Mouse (Mus musculus): ENCODE measurements at regions not wholly inside any gene's neighbourhood (a gene's known extent, or its start where the extent isn't known, plus 50 kb on each side); places are given as distances from the start of the nearest gene placed in this dataset.

GRCm38 (mm10) chr3:136611682-136612081 is 58.2 kb upstream of the Ppp3ca start:
- no peak for DNase-seq (ENCODE audit: low spot score)

GRCm38 (mm10) chr3:136610556-136610924 is 59.4 kb upstream of the Ppp3ca start:
- DNase-seq (ENCODE audit: low spot score), result no peak

GRCm38 (mm10) chr3:136609855-136610555 is 59.9 kb upstream of the Ppp3ca start:
- no peak for DNase-seq (ENCODE audit: low spot score)

- no peak for DNase-seq (ENCODE audit: low spot score)
These were observed 68.2 kb upstream of the Ppp3ca start for GRCm38 (mm10) chr3:136601706-136602105.

GRCm38 (mm10) chr3:136583937-136584336 is 86.0 kb upstream of the Ppp3ca start:
- no peak for DNase-seq (ENCODE audit: low spot score)

DNA sequence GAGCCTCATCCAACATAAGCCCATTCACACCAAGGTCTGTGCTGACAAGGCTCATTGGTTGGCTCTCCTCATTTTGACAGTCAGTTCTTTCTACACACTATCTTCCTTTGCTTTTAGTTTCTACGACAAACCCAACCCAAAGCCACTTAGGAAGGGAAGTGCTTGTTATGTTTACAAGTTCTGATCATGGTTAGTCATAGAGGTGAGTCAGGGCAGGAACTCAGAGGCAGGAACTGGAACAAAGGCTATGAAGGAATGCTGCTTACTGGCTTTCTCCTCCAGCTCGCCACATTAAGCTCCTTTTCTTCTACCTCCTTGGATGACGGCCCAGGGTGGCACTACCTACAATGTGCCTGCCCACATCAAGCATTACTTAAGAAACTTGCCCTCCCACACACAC is 91.9 kb upstream of the Ppp3ca start:
- no peak for DNase-seq (ENCODE audit: low spot score)

DNA sequence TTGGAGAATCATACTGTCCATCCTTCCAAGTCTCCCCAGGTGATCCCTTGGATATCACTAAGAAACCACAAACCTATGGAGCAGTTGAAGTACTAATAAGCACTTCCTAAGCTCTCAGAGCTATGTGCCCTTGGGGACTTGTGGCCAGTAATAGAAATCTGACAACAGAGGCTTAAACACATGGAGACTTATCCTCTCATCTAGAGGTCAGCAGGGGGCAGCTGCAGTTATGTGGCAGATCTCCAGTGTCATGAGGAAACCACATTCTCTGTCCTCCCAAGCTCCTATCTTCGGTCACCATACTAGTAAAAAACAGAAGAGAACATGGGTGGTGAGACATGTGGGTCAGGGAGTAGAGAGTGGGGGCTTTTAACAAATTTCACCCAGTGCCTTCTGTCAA is 99.4 kb upstream of the Ppp3ca start:
- no peak for DNase-seq (ENCODE audit: low spot score)

GRCm38 (mm10) chr3:136556488-136556887 is 113.4 kb upstream of the Ppp3ca start:
- no peak for DNase-seq (ENCODE audit: low spot score)

DNA sequence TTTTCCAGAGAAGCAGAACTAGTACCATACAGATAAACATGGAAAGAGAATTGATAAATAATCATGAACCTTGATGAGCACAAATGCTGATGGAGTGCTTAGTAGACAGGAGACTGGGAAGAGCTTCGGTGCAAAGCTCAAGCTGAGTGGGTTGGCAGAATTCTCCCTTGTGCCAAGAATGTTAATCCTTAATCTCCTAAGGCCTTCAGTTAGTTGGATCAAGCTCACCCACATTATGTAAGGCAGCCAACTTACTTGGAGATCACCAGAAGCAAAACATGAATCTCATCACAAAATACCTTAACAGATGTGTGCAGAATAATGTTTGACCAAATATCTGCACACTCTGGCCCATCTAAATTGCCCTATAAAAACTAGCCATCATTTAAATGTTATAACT is 120.5 kb upstream of the Ppp3ca start:
- no peak for DNase-seq (ENCODE audit: low spot score)

DNA sequence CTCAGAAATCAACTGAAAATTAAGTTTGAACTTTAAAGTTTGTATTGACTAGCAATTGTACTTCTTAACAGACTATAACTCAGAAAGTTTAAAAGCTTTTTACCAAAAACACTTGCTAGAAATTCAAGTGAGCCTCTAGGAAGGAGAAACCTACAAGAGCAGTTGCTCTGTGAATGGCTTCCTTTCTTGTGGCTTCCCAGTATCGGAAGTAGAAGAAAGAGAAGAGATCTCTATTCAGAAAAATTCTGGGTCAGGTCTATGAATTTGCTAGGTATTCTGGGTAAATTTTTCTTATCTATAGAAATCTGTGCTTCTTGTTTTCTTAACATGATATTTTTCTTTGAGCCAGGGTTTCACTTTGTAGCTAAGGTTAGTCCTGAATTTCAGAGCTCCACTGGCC is 138.3 kb upstream of the Ppp3ca start:
- DNase-seq (ENCODE audit: low spot score), result no peak

- no peak for DNase-seq (ENCODE audit: low spot score)
These were observed 161.3 kb upstream of the Ppp3ca start for GRCm38 (mm10) chr3:136508575-136508974.

DNA sequence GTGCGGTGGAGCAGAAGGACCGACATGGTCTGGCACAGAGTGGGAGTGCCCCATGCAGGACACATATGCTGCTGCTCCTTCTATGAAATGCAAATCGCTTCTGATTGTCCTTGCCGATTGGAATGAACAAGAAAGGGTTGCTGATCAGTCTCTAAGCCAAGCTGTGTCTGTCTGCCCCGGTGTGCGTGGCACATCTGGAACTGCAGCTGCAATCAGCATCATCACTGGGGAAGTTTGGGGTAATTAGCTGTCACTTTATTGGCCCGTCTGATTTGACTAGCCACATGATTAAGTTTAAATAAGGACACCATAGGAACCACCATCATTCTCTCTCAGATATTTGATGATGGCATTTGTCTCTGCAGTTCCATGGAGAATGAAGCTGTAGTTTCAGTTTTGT is 162.9 kb upstream of the Ppp3ca start:
- DNase-seq (ENCODE audit: low spot score), result no peak

- no peak for DNase-seq (ENCODE audit: low spot score)
These were observed 169.0 kb upstream of the Bank1 start for GRCm38 (mm10) chr3:136494831-136495230.

DNA sequence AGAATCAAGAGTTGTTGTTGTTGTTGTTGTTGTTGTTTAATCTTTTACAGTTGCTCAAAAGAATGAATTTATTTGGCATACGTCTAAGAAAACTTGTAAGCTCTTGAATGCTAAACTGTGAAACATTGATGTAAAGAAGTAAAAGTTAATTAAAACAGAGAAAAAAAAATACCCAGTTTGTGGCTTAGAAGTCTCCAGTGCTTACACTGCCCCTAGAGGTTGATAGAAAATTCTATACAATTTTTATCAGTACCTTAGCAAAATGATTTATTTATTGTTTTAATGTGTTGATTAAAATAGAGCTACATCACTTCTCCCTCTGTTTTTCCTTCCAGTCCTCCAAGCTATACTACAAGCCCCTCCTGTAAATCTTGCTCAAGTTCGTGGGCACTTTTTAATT is 165.8 kb upstream of the Bank1 start:
- DNase-seq (ENCODE audit: low spot score), result no peak

DNA sequence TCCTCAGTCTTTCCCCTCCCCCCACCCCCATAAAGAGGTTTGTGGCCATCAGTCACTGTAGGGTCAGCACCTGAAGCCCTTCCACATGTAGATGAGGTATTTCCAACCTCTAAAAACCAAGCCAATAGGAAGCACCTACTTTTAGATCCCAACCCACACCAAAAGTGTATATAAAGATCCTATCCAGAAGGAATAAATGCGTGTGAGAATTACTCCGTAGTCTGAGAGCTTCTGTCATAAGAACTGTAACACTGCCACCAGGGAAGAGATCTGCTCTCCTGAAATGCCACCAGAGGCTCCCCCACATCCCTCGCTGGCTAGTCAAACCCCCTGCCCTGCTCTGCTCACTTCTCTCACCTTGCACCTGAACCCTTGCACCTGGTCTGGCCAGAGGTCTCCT is 145.8 kb upstream of the Bank1 start:
- DNase-seq (ENCODE audit: low spot score), result no peak

GRCm38 (mm10) chr3:136462747-136463146 is 136.9 kb upstream of the Bank1 start:
- no peak for DNase-seq (ENCODE audit: low spot score)

GRCm38 (mm10) chr3:136456471-136457117 is 130.7 kb upstream of the Bank1 start:
- DNase-seq (ENCODE audit: low spot score), result no peak

GRCm38 (mm10) chr3:136455651-136456470 is 130.0 kb upstream of the Bank1 start:
- no peak for DNase-seq (ENCODE audit: low spot score)

GRCm38 (mm10) chr3:136454967-136455366 is 129.1 kb upstream of the Bank1 start:
- no peak for DNase-seq (ENCODE audit: low spot score)

DNA sequence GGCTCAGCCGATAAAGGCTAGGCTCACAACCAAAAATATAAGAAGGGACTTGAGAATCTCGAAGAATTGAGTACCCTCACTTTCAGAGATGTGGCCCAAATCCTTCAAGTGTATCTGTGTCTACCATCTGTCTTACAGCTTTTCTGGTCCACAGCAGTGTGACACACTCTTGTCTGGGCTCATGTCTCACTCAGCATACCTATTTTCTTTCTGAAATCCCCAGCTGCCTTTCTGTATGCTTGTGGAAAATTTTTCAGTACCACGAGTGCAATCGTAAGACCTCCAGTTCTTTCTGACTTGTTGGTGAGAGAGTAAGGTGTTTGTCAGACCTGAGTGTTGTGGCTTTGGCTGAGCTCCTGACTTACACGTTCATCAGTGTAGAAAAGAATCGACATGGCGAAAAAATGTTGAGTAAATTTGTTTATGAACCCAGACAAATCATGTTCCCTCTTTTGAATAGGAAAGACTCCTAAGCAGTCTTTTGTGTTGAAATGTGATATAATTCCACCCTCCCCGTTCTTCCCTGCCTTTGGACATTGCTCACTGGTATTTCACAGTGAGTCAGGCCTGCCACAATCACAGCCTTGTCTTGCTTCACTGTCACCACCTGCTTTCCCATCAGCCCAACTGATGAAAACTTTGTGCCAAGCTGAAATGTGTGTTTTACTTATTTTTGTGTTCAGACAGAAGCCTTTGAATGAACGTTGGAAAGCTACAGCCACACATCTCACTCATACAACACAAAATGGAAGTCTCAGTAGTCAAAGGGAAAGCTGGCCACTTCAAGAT is 125.3 kb upstream of the Bank1 start:
- no peak for DNase-seq (ENCODE audit: low spot score)

GRCm38 (mm10) chr3:136450361-136450895 is 124.6 kb upstream of the Bank1 start:
- DNase-seq (ENCODE audit: low spot score), result no peak

GRCm38 (mm10) chr3:136449364-136449763 is 123.5 kb upstream of the Bank1 start:
- DNase-seq (ENCODE audit: low spot score), result no peak

All from layer of hippocampus, adult 9-10 months (tissue).